Mouse (Mus musculus) small intestine, adult 2 months (tissue): Measurements from ENCODE around the gene Supt3.

Experiments
- CTCF ChIP-seq: fragments of 200-500 bp; IDR thresholded peaks from 2 replicates; pipeline ENCODE4 v1.5.1; 2012; ENCODE audit warnings: low read depth, mild to moderate bottlenecking, control low read depth, inconsistent platforms, low read length, moderate library complexity, mixed read lengths; ENCODE audit not compliant: insufficient replicate concordance, insufficient read length; ENCODE audit errors: extremely low read depth
- POLR2A ChIP-seq: fragments of 200-500 bp; IDR thresholded peaks from 2 replicates; pipeline ENCODE4 v1.6.1; 2012; ENCODE audit warnings: low read depth, mild to moderate bottlenecking, control low read depth, inconsistent platforms, low read length, moderate library complexity

GRCm38 (mm10) chr17:44831201-44831600, 54.2 kb downstream of the Supt3 start:
- TF ChIP-seq CTCF (no peak), POLR2A (no peak)
